Mouse (Mus musculus) intestine, embryonic 15.5 days (tissue): ENCODE data around the gene Rin3. TPM values are rescaled to one million over a fixed set of nuclear protein-coding genes. Genes with fewer than 3 reads are reported as not detected.

Source experiments
- ATAC-seq: fragments of 200-750 bp; cut with Nextera tagmentation; 2 replicates; pipeline ENCODE4 v1.8.0; 2017; ENCODE audit warnings: moderate TSS enrichment, moderate library complexity
- H3K27ac ChIP-seq: fragments of 300-500 bp; sonication (generic); 2 replicates; pipeline ENCODE4 v1.5.1; 2015; ENCODE audit warnings: mild to moderate bottlenecking, inconsistent platforms
- H3K27me3 ChIP-seq: fragments of 300-500 bp; sonication (generic); replicated peaks from 2 replicates; pipeline ENCODE4 v1.6.1; 2015; ENCODE audit warnings: inconsistent platforms
- H3K36me3 ChIP-seq: fragments of 300-500 bp; sonication (generic); 2 replicates; pipeline ENCODE4 v1.6.1; 2015; ENCODE audit warnings: inconsistent platforms
- H3K4me1 ChIP-seq: fragments of 300-500 bp; sonication (generic); replicated peaks from 2 replicates; pipeline ENCODE4 v1.6.1; 2015; ENCODE audit warnings: inconsistent platforms
- H3K4me2 ChIP-seq: fragments of 300-500 bp; sonication (generic); replicated peaks from 2 replicates; pipeline ENCODE4 v1.6.1; 2015; ENCODE audit warnings: mild to moderate bottlenecking, inconsistent platforms
- H3K4me3 ChIP-seq: fragments of 300-500 bp; sonication (generic); replicated peaks from 2 replicates; pipeline ENCODE4 v1.5.1; 2015; ENCODE audit warnings: inconsistent platforms
- H3K9ac ChIP-seq: fragments of 300-500 bp; sonication (generic); 2 replicates; pipeline ENCODE4 v1.6.1; 2015; ENCODE audit warnings: inconsistent platforms
- H3K9me3 ChIP-seq: fragments of 300-500 bp; sonication (generic); 2 replicates; pipeline ENCODE4 v1.6.1; 2016; ENCODE audit warnings: inconsistent platforms
- WGBS: fragments of 180-500 bp; shearing (Covaris S2); methylation state at CpG from one replicate; pipeline ENCODE4 v1.1.7; 2015; 5-methylcytosine and 5-hydroxymethylcytosine counted together
- polyA plus RNA-seq: library from polyadenylated mRNA; unstranded; fragments of >200 nt; fragmentation: Nextera tagmentation; extraction: Ambion mirVana; gene quantifications from 2 replicates; pipeline ENCODE4 v1.2.1, GENCODE M21; 2015

The Rin3 gene
- polyA plus RNA-seq, 1 experiment from 2014 or later, result 9.4 TPM

DNA sequence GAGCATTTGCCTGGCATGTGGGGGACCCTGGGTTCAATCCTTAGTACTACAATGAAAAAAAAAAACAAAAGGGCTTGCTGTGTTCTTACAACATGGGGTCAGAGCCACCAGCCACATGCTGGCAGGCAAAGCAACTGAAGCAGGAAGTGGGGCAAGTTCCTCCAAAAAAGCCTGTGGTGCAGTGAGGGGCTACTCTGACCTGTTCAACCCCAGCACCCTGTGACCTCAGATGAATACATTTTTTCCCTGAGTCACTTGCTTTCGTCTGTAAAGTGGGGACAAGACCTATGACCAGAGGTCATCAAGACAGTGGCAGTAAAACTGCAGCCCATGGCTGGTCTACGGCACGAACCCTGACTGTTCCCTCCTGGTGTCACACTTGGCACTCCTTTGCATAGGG lies 84.2 kb downstream of the Rin3 start:
- WGBS, result 77% methylated on average over 3 of the region's 3 CpGs
- Histone ChIP-seq H3K9ac (no peak overlapping the region), H3K4me1 (peaks cover 8% of the 10 kb centered on the region), H3K4me3 (no peak overlapping the region), H3K4me2 (no peak overlapping the region), H3K36me3 (peaks cover 8% of the 10 kb centered on the region), H3K9me3 (no peaks in the 10 kb centered on the region), H3K27ac (no peak overlapping the region), H3K27me3 (no peaks in the 10 kb centered on the region)
- no peak for ATAC-seq

DNA sequence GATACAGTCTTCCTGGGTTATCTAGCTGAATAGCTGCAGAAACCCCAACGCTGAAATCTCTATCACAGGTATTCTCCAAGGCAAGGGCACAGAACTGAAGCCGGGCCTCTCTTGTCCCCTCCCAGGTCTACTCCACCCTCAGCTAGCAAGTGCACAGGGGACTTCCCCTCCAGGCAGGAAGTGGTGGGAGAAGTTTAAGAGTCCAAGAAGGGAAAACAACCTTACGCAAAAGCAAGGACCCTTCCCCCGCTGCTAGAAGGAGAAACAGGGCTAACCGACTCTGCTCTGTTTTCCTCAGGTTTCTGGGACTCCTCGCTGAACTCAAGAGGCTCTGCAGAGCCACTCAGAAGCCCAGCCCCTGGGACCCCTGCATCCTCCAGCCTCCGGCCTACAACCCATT lies 85.2 kb downstream of the Rin3 start:
- ATAC-seq, result no peak
- peaks cover 5% of the 10 kb centered on the region for H3K36me3 ChIP-seq
- no peak overlapping the region for H3K4me3 ChIP-seq
- H3K4me2 ChIP-seq, result no peak overlapping the region
- H3K4me1 ChIP-seq, result peaks cover 8% of the 10 kb centered on the region
- no peaks in the 10 kb centered on the region for H3K27me3 ChIP-seq
- H3K27ac ChIP-seq, result no peak overlapping the region
- H3K9ac ChIP-seq, result no peak overlapping the region
- no peaks in the 10 kb centered on the region for H3K9me3 ChIP-seq
- WGBS, result 72% methylated on average over 7 of the region's 7 CpGs

- peak; percentile 8; the same call in 1 of the 2 replicates for ATAC-seq
- Histone ChIP-seq H3K9me3 (no peaks in the 10 kb centered on the region), H3K4me2 (no peak overlapping the region), H3K4me3 (no peak overlapping the region), H3K9ac (no peak overlapping the region), H3K4me1 (peaks cover 8% of the 10 kb centered on the region), H3K27me3 (no peaks in the 10 kb centered on the region), H3K27ac (no peak overlapping the region), H3K36me3 (peaks cover 5% of the 10 kb centered on the region)
- WGBS, result 88% methylated on average over 14 of the region's 14 CpGs
These were observed 85.7 kb downstream of the Rin3 start for GRCm38 (mm10) chr12:102368556-102368955.

DNA sequence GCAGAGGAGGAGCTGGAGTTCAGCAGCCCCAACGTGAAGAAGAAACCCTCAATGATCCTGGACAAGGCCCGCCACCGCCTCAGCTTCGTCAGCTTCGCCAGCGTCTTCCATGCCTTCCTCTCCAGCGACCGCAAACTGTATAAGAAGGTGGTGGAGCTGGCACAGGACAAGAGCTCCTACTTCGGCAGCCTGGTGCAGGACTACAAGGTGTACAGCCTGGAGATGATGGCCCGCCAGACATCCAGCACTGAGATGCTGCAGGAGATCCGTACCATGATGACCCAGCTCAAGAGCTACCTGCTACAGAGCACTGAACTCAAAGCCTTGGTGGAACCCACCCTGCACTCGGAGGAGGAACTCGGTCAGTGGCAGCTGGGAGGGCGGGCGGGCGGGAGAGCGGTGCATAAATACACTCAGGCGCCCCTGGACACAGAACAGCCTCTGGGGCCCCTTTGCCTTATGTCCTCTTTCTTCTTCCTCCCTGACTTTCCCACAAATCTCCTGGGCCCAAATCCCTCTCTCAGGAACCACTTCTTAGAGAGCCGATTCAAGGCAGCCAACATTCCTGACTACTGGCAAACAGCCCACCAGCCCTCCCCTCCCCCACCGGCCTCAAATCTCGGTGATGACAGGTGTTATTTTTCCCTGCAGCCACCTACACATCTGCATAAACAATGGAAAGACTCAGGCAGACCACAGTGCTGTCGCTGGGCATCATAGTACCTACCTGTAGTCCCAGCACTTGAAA lies 86.8 kb downstream of the Rin3 start:
- Histone ChIP-seq H3K9ac (no peak overlapping the region), H3K9me3 (no peaks in the 10 kb centered on the region), H3K4me3 (no peak overlapping the region), H3K27me3 (no peaks in the 10 kb centered on the region), H3K4me1 (peaks cover 8% of the 10 kb centered on the region), H3K27ac (no peak overlapping the region), H3K4me2 (no peak overlapping the region), H3K36me3 (peaks cover 8% of the 10 kb centered on the region)
- WGBS, result 68% methylated on average over 22 of the region's 22 CpGs
- ATAC-seq, result no peak

- WGBS, result 79% methylated on average over 4 of the region's 4 CpGs
- no peak overlapping the region for H3K4me3 ChIP-seq
- H3K4me2 ChIP-seq, result no peak overlapping the region
- H3K9me3 ChIP-seq, result no peaks in the 10 kb centered on the region
- peaks cover 8% of the 10 kb centered on the region for H3K4me1 ChIP-seq
- H3K9ac ChIP-seq, result no peak overlapping the region
- H3K36me3 ChIP-seq, result peaks cover 8% of the 10 kb centered on the region
- ATAC-seq, result no peak
- H3K27me3 ChIP-seq, result no peaks in the 10 kb centered on the region
- H3K27ac ChIP-seq, result no peak overlapping the region
These were observed 88.2 kb downstream of the Rin3 start for GRCm38 (mm10) chr12:102370931-102371500.

- peaks cover 8% of the 10 kb centered on the region for H3K36me3 ChIP-seq
- H3K4me1 ChIP-seq, result peaks cover 8% of the 10 kb centered on the region
- no peak overlapping the region for H3K27ac ChIP-seq
- H3K9ac ChIP-seq, result no peak overlapping the region
- H3K4me2 ChIP-seq, result no peak overlapping the region
- H3K27me3 ChIP-seq, result no peaks in the 10 kb centered on the region
- no peak for ATAC-seq
- H3K4me3 ChIP-seq, result no peak overlapping the region
- 88% methylated on average over 3 of the region's 3 CpGs for WGBS
- no peaks in the 10 kb centered on the region for H3K9me3 ChIP-seq
These were observed 89.5 kb downstream of the Rin3 start for GRCm38 (mm10) chr12:102372322-102372721.

DNA sequence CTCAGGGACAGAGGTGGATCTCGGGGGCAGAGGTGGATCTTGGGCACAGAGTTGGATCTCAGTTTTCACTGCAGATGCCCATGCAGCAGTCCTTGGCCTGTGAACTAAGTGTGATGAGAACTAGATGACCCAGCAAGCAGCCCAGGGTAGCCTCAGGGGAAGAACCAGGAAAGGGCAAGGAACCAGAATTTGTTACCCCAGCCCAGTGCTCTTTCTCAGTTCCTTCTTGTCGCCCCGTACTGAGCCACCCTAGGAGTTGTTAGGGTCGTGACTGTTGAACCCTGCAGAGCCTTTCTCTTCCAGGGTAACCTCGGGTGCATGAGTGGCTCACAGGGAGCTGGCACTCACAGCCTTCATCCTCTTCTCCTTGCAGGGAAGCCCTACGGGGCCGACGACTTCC lies 99.3 kb downstream of the Rin3 start:
- Histone ChIP-seq H3K27me3 (no peaks in the 10 kb centered on the region), H3K4me2 (no peak overlapping the region), H3K36me3 (peaks cover 5% of the 10 kb centered on the region; the same call in 1 of the 2 replicates), H3K27ac (no peak overlapping the region), H3K4me3 (no peak overlapping the region), H3K9me3 (no peaks in the 10 kb centered on the region), H3K4me1 (no peaks in the 10 kb centered on the region), H3K9ac (no peak overlapping the region)
- ATAC-seq, result no peak
- 80% methylated on average over 8 of the region's 8 CpGs for WGBS

DNA sequence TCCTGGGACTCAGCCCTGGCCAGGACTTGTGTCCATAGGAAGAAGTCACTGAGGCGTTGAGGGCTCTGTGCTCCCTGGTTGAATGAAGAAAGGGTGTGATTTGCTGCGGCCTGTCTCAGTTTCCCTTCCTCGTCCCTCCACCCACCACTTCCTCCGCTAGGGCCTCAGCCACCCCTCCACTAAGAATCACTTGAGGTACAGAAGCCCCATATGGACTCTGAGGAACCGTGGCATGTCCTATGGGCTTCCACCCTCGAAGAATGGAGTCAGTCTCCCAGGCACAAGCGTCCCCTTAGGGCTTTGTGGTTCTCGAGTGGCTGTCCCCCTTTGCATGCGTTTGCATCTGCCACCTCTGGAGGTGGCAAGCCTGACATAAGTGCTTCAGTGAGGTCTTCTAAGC lies 100.4 kb downstream of the Rin3 start:
- Histone ChIP-seq H3K4me2 (no peak overlapping the region), H3K27ac (no peak overlapping the region), H3K36me3 (peaks cover 5% of the 10 kb centered on the region; the same call in 1 of the 2 replicates), H3K4me3 (no peak overlapping the region), H3K9me3 (no peaks in the 10 kb centered on the region), H3K9ac (no peak overlapping the region), H3K27me3 (no peaks in the 10 kb centered on the region), H3K4me1 (no peaks in the 10 kb centered on the region)
- ATAC-seq, result no peak
- WGBS, result 84% methylated on average over 9 of the region's 9 CpGs

- WGBS, result 13% methylated on average over 3 of the region's 3 CpGs
- no peak; the same call in 1 of the 2 replicates for ATAC-seq
- no peak overlapping the region for H3K9ac ChIP-seq
- no peaks in the 10 kb centered on the region for H3K27me3 ChIP-seq
- H3K4me1 ChIP-seq, result no peaks in the 10 kb centered on the region
- no peak overlapping the region for H3K4me3 ChIP-seq
- no peak overlapping the region for H3K27ac ChIP-seq
- no peak overlapping the region for H3K4me2 ChIP-seq
- no peaks in the 10 kb centered on the region for H3K9me3 ChIP-seq
- peaks cover 5% of the 10 kb centered on the region; the same call in 1 of the 2 replicates for H3K36me3 ChIP-seq
These were observed 102.0 kb downstream of the Rin3 start for GRCm38 (mm10) chr12:102384819-102385218.

DNA sequence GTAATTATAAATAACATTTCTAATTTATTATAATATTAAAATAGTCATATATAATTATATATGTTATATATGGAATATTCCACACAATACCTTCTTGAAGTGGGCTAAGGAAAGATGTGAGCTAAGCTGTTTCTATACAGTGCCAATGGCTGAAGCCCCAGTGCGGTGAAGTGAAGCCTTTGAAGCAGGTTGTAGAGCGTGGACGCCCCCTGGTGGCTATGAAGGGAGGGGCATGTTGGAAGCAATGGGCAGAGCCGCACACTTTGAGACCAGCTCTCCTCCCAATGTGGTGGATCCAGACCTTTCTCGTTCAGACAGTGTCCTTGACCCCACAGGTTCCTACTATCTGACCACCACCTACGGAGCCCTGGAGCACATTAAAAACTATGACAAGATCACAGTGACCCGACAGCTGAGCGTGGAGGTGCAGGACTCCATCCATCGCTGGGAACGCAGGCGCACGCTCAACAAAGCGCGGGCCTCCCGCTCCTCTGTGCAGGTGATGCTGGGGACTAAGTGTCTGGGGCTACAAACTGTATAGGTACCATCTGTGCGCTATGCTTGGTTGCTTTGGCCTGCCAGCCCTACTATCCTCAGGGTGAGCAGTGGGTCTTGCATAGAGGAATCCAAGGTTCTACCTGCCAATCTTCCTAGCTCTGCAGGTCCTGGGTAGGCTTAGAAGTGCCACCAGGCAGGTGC lies 104.5 kb downstream of the Rin3 start:
- Histone ChIP-seq H3K27ac (no peak overlapping the region), H3K4me1 (no peaks in the 10 kb centered on the region), H3K4me2 (no peak overlapping the region), H3K36me3 (no peaks in the 10 kb centered on the region; the same call in 1 of the 2 replicates), H3K9me3 (no peaks in the 10 kb centered on the region), H3K9ac (no peak overlapping the region), H3K27me3 (no peaks in the 10 kb centered on the region), H3K4me3 (no peak overlapping the region)
- 58% methylated on average over 16 of the region's 16 CpGs for WGBS
- ATAC-seq, result peak; percentile 71

GRCm38 (mm10) chr12:102390042-102390441 lies 107.2 kb downstream of the Rin3 start:
- no peaks in the 10 kb centered on the region for H3K9me3 ChIP-seq
- 44% methylated on average over 8 of the region's 8 CpGs for WGBS

DNA sequence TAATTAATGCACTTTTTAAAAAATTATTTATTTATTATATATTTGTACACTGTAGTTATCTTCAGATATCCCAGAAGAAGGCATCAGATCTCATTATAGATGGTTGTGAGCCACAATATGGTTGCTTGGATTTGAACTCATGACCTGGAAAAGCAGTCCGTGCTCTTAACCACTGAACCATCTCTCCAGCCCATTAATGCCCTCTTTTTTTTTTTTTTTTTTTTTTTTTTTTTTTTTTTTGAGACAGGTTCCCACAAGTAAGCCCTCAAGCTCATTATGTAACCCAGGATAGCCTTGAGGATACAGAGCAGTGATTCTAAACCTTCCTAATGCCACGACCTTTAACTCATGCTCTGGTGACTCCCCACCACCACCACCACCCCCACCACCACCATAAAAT lies 108.3 kb downstream of the Rin3 start:
- no peak overlapping the region for H3K4me2 ChIP-seq
- no peak for ATAC-seq
- H3K27me3 ChIP-seq, result no peaks in the 10 kb centered on the region
- no peak overlapping the region for H3K4me3 ChIP-seq
- 89% methylated on average over 2 of the region's 2 CpGs for WGBS
- H3K27ac ChIP-seq, result no peak overlapping the region
- H3K9ac ChIP-seq, result no peak overlapping the region
- no peaks in the 10 kb centered on the region for H3K9me3 ChIP-seq
- H3K36me3 ChIP-seq, result no peaks in the 10 kb centered on the region; the same call in 1 of the 2 replicates
- no peaks in the 10 kb centered on the region for H3K4me1 ChIP-seq

More at GRCm38 (mm10) chr12:102390042-102390441, 107.2 kb downstream of the Rin3 start:
- ATAC-seq, result no peak
- Histone ChIP-seq H3K27me3 (no peaks in the 10 kb centered on the region), H3K4me2 (no peak overlapping the region), H3K27ac (no peak overlapping the region), H3K36me3 (no peaks in the 10 kb centered on the region; the same call in 1 of the 2 replicates), H3K4me1 (no peaks in the 10 kb centered on the region), H3K9ac (no peak overlapping the region), H3K4me3 (no peak overlapping the region)
